In the genomic region with DNA sequence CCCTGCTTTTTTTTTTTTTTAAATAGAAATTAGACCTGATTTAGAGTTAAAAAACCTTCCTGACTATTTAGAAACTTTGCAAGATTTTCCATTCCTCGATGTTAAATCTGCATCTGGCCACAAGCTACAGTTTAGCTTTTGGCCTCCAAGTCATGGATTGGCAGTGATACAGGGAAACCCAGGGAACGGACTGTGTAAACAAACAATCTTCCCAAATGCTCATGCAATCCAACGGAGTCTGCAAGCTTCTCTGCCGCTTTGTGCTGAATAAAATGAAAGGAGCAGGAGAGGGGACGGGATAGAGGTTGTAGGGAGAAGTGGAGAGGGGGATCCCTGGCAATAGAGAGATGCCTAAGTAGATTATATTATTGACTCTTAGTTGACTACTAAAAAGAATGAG, we compare ENCODE assay signal across 11 mouse cellular contexts. TPM values are rescaled to one million over a fixed set of nuclear protein-coding genes. Genes with fewer than 3 reads are reported as not detected.
DNase-seq lines count a peak whose midpoint lies in the region; ATAC-seq and TF ChIP-seq lines count a peak whose summit lies in the region.
"Had no signal": no experiment of that assay in that cellular context is flagged by ENCODE, and none has a peak within 500 bp of the region (broad histone marks: within the 10 kb centered on the region; RNA-seq: fewer than 3 reads in every experiment).

No protein-coding gene starts in this region.

- H3K4me3 ChIP-seq in midbrain, postnatal 0 days (ENCODE audit: low read depth, low read length), result no peak overlapping the region
- no peak overlapping the region for H3K4me3 ChIP-seq in midbrain, embryonic 11.5 days (ENCODE audit: low read depth, low read length)
- H3K4me3 ChIP-seq in kidney, postnatal 0 days (replicated peaks; ENCODE audit: low read depth, low read length), result no peak overlapping the region
- no peak overlapping the region for H3K4me3 ChIP-seq in stomach, postnatal 0 days (ENCODE audit: low read depth, low read length)
- H3K4me3 ChIP-seq: hindbrain, embryonic 15.5 days; liver, embryonic 15.5 days; neural tube, embryonic 15.5 days had no signal

- 62% methylated on average over 5 of the region's 5 CpGs for WGBS in midbrain, postnatal 0 days
- 72% methylated on average over 5 of the region's 5 CpGs for WGBS in midbrain, embryonic 11.5 days
- WGBS in kidney, postnatal 0 days, result 51% methylated on average over 5 of the region's 5 CpGs
- WGBS in stomach, postnatal 0 days, result 28% methylated on average over 5 of the region's 5 CpGs

- H3K9ac ChIP-seq in midbrain, postnatal 0 days (replicated peaks; ENCODE audit: low read length, poor library complexity, severe bottlenecking), result no peak overlapping the region
- H3K9ac ChIP-seq in midbrain, embryonic 11.5 days (ENCODE audit: low read length), result no peak overlapping the region
- H3K9ac ChIP-seq in kidney, postnatal 0 days (ENCODE audit: low read depth, low read length), result no peak overlapping the region
- H3K9ac ChIP-seq in stomach, postnatal 0 days (ENCODE audit: low read length), result no peak overlapping the region
- H3K9ac ChIP-seq: hindbrain, embryonic 15.5 days; liver, embryonic 15.5 days; neural tube, embryonic 15.5 days had no signal

- H3K27me3 ChIP-seq in midbrain, postnatal 0 days (ENCODE audit: insufficient read depth, low read length), result no peaks in the 10 kb centered on the region
- no peaks in the 10 kb centered on the region for H3K27me3 ChIP-seq in midbrain, embryonic 11.5 days (ENCODE audit: control insufficient read depth, insufficient read depth, low read length)
- no peaks in the 10 kb centered on the region for H3K27me3 ChIP-seq in kidney, postnatal 0 days (ENCODE audit: insufficient read depth, low read length)
- no peaks in the 10 kb centered on the region for H3K27me3 ChIP-seq in stomach, postnatal 0 days (ENCODE audit: control insufficient read depth, insufficient read depth, low read length)
- H3K27me3 ChIP-seq: liver, embryonic 15.5 days had no signal

- peak; percentile 61 to 65 for DNase-seq in cerebellum, postnatal 10 days
- no peak for DNase-seq in cerebellum, postnatal 36 days
- DNase-seq in midbrain, postnatal 0 days (ENCODE audit: low spot score), result peak; percentile 73
- no peak for DNase-seq in midbrain, embryonic 11.5 days (ENCODE audit: low spot score, missing footprints)
- peak; percentile 73 for DNase-seq in kidney, postnatal 0 days (ENCODE audit: low spot score)
- DNase-seq in stomach, postnatal 0 days (ENCODE audit: low spot score), result peak; percentile 27
- no peak for DNase-seq in spleen, postnatal 14 days (ENCODE audit: low spot score in 2 of 2)
- DNase-seq in spleen, adult 12 weeks (ENCODE audit: low spot score), result no peak

- no peak for TF ChIP-seq CTCF in midbrain, postnatal 0 days (IDR thresholded peaks at IDR 0.05)
- no peak for TF ChIP-seq CTCF in kidney, postnatal 0 days (IDR thresholded peaks at IDR 0.05; ENCODE audit: low read depth)
- TF ChIP-seq CTCF in stomach, postnatal 0 days (IDR thresholded peaks at IDR 0.05; ENCODE audit: low read depth), result no peak

- no peak for TF ChIP-seq EP300 in stomach, postnatal 0 days (optimal IDR thresholded peaks at IDR 0.05)

- H3K27ac ChIP-seq in midbrain, postnatal 0 days (ENCODE audit: low read depth, low read length), result no peak overlapping the region
- H3K27ac ChIP-seq in midbrain, embryonic 11.5 days (ENCODE audit: low read depth, low read length), result no peak overlapping the region
- H3K27ac ChIP-seq in kidney, postnatal 0 days, result no peak overlapping the region
- H3K27ac ChIP-seq in stomach, postnatal 0 days (replicated peaks), result peak overlapping the region; percentile 14; the same call in 1 of the 2 replicates
- H3K27ac ChIP-seq: hindbrain, embryonic 15.5 days; liver, embryonic 15.5 days; neural tube, embryonic 15.5 days had no signal

- H3K4me1 ChIP-seq in midbrain, postnatal 0 days (ENCODE audit: insufficient read depth, low read length), result peaks cover 3% of the 10 kb centered on the region; the same call in 1 of the 2 replicates
- no peaks in the 10 kb centered on the region for H3K4me1 ChIP-seq in midbrain, embryonic 11.5 days (ENCODE audit: control insufficient read depth, insufficient read depth, low read length)
- peaks cover 6% of the 10 kb centered on the region; the same call in 1 of the 2 replicates for H3K4me1 ChIP-seq in kidney, postnatal 0 days (replicated peaks; ENCODE audit: insufficient read depth, low read length)
- H3K4me1 ChIP-seq in stomach, postnatal 0 days (replicated peaks; ENCODE audit: control insufficient read depth, insufficient read depth), result no peaks in the 10 kb centered on the region
- H3K4me1 ChIP-seq: liver, embryonic 15.5 days had no signal

- H3K36me3 ChIP-seq in midbrain, postnatal 0 days (ENCODE audit: insufficient read depth, low read length), result no peaks in the 10 kb centered on the region
- H3K36me3 ChIP-seq in midbrain, embryonic 11.5 days (ENCODE audit: control insufficient read depth, insufficient read depth, low read length), result no peaks in the 10 kb centered on the region
- H3K36me3 ChIP-seq in kidney, postnatal 0 days (ENCODE audit: insufficient read depth, low read length), result no peaks in the 10 kb centered on the region
- H3K36me3 ChIP-seq in stomach, postnatal 0 days (ENCODE audit: control insufficient read depth, insufficient read depth, low read length), result no peaks in the 10 kb centered on the region
- H3K36me3 ChIP-seq: hindbrain, embryonic 15.5 days; liver, embryonic 15.5 days; neural tube, embryonic 15.5 days had no signal

- no peaks in the 10 kb centered on the region for H3K9me3 ChIP-seq in midbrain, postnatal 0 days (ENCODE audit: low read length)
- no peaks in the 10 kb centered on the region for H3K9me3 ChIP-seq in midbrain, embryonic 11.5 days (ENCODE audit: control insufficient read depth, low read length)
- H3K9me3 ChIP-seq in kidney, postnatal 0 days (replicated peaks; ENCODE audit: low read length), result no peaks in the 10 kb centered on the region
- no peaks in the 10 kb centered on the region for H3K9me3 ChIP-seq in stomach, postnatal 0 days (ENCODE audit: control insufficient read depth, low read length)
- H3K9me3 ChIP-seq: hindbrain, embryonic 15.5 days; liver, embryonic 15.5 days; neural tube, embryonic 15.5 days had no signal

- no peak overlapping the region for H3K4me2 ChIP-seq in midbrain, postnatal 0 days (ENCODE audit: low read depth, low read length, poor library complexity, severe bottlenecking)
- no peak overlapping the region for H3K4me2 ChIP-seq in midbrain, embryonic 11.5 days
- no peak overlapping the region for H3K4me2 ChIP-seq in kidney, postnatal 0 days (ENCODE audit: low read length)
- H3K4me2 ChIP-seq in stomach, postnatal 0 days (replicated peaks; ENCODE audit: low read depth), result no peak overlapping the region
- H3K4me2 ChIP-seq: hindbrain, embryonic 15.5 days; liver, embryonic 15.5 days; neural tube, embryonic 15.5 days had no signal

- no peak for ATAC-seq in midbrain, postnatal 0 days (ENCODE audit: low FRiP score)
- ATAC-seq in midbrain, embryonic 11.5 days (ENCODE audit: low FRiP score), result no peak
- ATAC-seq in kidney, postnatal 0 days (replicated peaks; ENCODE audit: low FRiP score, low read depth), result no peak
- ATAC-seq in stomach, postnatal 0 days (ENCODE audit: low FRiP score, low TSS enrichment), result no peak

RNA-seq across cellular contexts. Expression of a gene that starts 47.8 kb away (rescaled TPM):
- 5.0 and 5.3 TPM in 2 replicates for total RNA-seq in midbrain, postnatal 0 days (2014; rRNA removed)
- 4.2 and 5.2 TPM in 2 replicates for polyA plus RNA-seq in midbrain, postnatal 0 days (2015; fragmentation: Nextera tagmentation; extraction: Ambion mirVana)
- 1.5 and 1.9 TPM in 2 replicates for polyA plus RNA-seq in midbrain, embryonic 11.5 days (2014; fragmentation: Nextera tagmentation; extraction: Ambion mirVana)
- polyA plus RNA-seq in kidney, postnatal 0 days (2015; fragmentation: Nextera tagmentation; extraction: Ambion mirVana), result 2.6 and 2.7 TPM in 2 replicates
- polyA plus RNA-seq in stomach, postnatal 0 days (2015; fragmentation: Nextera tagmentation; extraction: Ambion mirVana), result 3.9 and 5.1 TPM in 2 replicates

Comparison
In these comparisons a context has a peak if more than half of its experiments do, and no peak if none do; other contexts are left out.
1. DNase-seq: peak in cerebellum, postnatal 10 days (2 of 2), midbrain, postnatal 0 days (single experiment), kidney, postnatal 0 days (single experiment) and stomach, postnatal 0 days (single experiment); none in cerebellum, postnatal 36 days (0 of 2), midbrain, embryonic 11.5 days (single experiment), spleen, postnatal 14 days (0 of 2) and spleen, adult 12 weeks (single experiment).